Mouse (Mus musculus) gastrocnemius, adult 2 months (tissue): ENCODE measurements around the gene Agap1. TPM values are rescaled to one million over a fixed set of nuclear protein-coding genes. Genes with fewer than 3 reads are reported as not detected.

Experiments used
- DNase-seq: peaks from one replicate; pipeline ENCODE4 v3.0.0; 2022
- H3K27ac ChIP-seq: fragments of 200-600 bp; 2 replicates; pipeline ENCODE4 v1.8.1; 2022; ENCODE audit warnings: mild to moderate bottlenecking
- H3K4me3 ChIP-seq: fragments of 200-600 bp; 2 replicates; pipeline ENCODE4 v1.8.1; 2022; ENCODE audit warnings: mild to moderate bottlenecking, moderate library complexity
- CTCF ChIP-seq: fragments of 200-600 bp; IDR thresholded peaks from 2 replicates; pipeline ENCODE4 v1.8.1; 2022; ENCODE audit warnings: antibody characterized with exemption, mild to moderate bottlenecking, moderate library complexity
- intact Hi-C: fragments of 180-260 bp; cut with DNase I; formaldehyde crosslinking; loops from one replicate; pipeline ENCODE4 v1.15.1; 2025
- total RNA-seq, 2 experiments: library from RNA; stranded (reverse); gene quantifications; 2 replicates each; pipeline ENCODE4 v1.2.3; 2021

The Agap1 gene
- total RNA-seq, 2 experiments from 2014 or later = 22.8 to 24.2 TPM

- TF ChIP-seq CTCF = peak; percentile 41
- peak; percentile 55 for DNase-seq
Observed at GRCm38 (mm10) chr1:89831095-89831494, 376.5 kb downstream of the Agap1 start.

DNA sequence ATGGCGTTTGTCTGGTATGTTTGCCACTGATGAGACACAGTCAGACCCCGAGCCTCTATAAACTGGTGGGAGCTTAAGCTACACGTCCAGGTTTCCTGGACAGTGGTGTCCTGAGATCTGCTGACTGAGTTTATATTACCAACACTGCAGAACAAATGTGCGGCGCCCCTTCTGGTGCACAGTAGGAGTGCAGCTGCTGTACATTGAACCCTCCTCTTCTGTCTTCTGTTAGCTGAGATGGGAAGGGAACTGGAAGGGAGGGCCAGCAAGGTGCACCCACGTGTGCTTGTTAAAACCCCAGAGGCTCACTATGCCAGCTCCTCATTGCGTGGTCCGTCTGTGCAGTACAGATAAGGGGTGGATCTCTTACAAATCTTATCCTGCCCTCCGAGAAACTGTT, 389.5 kb downstream of the Agap1 start:
- intact Hi-C loops = no loop called here
- H3K27ac ChIP-seq = no peak overlapping the region
- H3K4me3 ChIP-seq = no peak overlapping the region
- TF ChIP-seq CTCF = peak; percentile 14; the same call in 1 of the 2 replicates
- no peak for DNase-seq

More at GRCm38 (mm10) chr1:89831095-89831494, 376.5 kb downstream of the Agap1 start:
- intact Hi-C loops = no loop called here
- Histone ChIP-seq H3K27ac (no peak overlapping the region), H3K4me3 (no peak overlapping the region)

DNA sequence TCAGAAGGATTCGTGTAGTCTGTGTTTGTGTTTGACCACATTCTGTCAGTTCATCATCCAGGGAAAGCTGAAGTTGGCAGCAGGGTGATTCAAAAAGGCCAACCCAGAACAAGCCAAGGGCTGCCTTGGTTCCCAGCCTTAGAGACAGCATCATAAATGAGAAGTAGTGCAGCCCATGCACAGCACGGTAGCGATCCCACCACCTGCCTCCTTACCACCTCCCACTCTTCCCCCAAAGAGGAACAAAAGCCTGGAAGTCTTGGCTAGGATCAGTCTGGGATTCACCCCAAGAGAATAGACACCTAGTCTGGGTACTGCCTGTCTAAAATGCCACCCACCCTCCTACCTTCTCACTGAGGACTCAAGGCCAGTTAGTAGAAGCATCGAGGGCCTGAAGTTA, 390.9 kb downstream of the Agap1 start:
- intact Hi-C loops = no loop called here
- no peak for TF ChIP-seq CTCF

DNA sequence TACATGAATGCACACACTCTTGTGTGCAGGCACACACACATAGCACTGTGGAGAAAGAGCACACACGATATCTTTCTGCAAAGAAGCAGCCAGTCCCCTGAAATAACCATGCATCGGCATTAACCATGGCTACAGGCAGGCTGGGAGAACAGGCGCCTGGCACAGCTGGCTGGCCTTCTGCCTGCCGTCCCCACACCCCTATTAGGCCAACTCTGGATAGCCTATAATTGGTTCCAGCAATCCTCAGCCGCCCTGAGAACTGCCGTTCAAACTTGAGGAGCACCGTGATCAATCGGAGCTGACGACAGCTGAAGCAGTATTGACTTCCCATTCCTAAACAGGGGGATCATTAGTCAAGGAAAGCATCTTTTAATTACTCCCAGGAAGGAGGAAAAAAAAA, 391.5 kb downstream of the Agap1 start:
- no peak overlapping the region for H3K4me3 ChIP-seq
- intact Hi-C loops = no loop called here
- peak; percentile 48 for DNase-seq
- TF ChIP-seq CTCF = no peak
- no peak overlapping the region for H3K27ac ChIP-seq

More for the DNA sequence above, 390.9 kb downstream of the Agap1 start:
- DNase-seq = no peak
- H3K27ac ChIP-seq = no peak overlapping the region
- no peak overlapping the region for H3K4me3 ChIP-seq

DNA sequence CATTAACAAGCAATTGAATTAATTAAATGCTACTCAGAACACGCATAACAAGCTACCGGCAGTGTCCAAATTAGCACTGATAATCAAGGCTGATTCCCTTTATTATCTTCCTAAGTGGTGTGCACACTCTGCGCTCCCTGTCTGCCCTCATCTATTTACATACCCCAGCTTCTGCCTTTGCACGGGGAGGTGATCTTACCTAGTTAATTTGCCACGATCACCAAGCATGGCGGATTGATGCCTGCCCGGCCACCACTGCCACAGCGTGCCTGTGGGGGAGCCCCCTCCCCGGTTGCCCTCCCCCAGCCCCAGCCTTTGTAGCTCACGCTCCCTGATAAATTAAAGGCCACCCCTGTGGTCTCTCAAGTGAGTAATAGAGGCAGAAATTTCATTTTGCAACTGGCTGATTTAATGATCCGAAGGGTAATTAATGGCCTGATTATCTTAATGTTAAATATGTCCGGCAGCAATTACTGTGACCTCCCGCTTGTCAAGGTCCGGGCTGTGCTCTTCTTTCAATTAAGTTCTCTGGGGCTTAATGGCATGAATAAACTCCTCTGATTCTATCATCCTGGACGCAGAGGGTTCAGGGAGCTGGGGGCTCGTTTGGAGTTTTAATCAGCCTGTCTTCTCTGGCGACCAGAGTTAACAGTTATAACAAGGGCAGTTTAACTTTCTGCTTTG, 393.9 kb downstream of the Agap1 start:
- Histone ChIP-seq H3K4me3 (no peak overlapping the region), H3K27ac (no peak overlapping the region)
- DNase-seq = no peak
- no peak for TF ChIP-seq CTCF
- intact Hi-C loops = no loop called here

GRCm38 (mm10) chr1:89849151-89849860, 394.7 kb downstream of the Agap1 start:
- no peak for TF ChIP-seq CTCF
- H3K4me3 ChIP-seq = no peak overlapping the region
- intact Hi-C loops = no loop called here

DNA sequence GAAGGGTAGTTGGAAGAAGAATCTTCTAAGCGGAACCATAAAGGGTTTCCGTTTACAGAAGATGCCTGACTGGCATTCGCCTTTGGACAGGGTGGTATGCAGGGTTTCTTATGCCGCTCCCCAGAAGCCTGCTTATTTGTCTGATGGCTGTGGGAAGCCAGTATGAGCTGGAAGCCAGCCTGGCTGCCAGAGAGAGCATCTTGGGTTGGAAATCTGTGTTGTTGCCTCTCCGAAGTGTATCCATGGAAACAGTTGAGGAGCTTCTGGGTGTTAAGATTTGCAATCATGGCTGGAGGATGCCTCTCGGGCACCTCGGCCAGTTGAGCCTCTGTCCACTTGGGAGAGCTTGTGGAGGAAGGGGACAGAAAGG, 395.2 kb downstream of the Agap1 start:
- DNase-seq = no peak
- TF ChIP-seq CTCF = no peak
- intact Hi-C loops = no loop called here
- Histone ChIP-seq H3K27ac (no peak overlapping the region), H3K4me3 (no peak overlapping the region)

More at GRCm38 (mm10) chr1:89849151-89849860, 394.7 kb downstream of the Agap1 start:
- DNase-seq = no peak
- H3K27ac ChIP-seq = no peak overlapping the region

DNA sequence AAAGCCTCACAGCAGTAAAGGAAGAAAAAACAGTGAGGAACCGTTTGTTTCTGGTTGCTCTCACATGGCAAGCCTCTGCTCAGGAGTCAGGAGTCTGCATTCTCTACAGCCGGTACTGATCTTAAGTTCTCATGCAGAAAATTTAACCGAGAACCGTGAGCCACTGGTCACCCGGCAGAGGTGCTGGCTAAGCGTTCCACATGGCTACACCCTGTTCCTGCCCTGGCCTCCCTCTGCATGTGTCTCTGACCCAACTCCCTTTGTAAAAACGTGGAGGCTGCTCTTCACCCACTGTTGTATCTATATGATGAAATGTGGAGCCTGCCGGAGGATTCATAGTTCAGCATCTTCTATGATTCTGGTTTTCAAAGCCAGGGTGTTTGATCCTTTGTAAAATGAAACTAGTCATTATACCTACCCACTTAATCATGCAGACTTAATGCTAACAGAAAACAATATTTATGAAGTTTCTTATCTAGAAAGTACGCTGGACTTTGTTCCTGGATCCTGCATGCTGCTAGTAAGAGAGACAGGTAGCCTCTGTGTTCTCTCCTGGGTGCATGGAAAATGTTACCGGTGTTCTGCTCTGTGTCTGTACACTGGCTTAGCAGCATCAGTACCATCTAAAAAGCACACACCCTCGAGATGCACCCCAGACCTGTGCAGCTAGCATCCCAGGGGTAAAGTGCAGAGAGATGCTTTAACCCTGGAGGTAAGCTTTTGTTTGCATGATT, 396.2 kb downstream of the Agap1 start:
- TF ChIP-seq CTCF = no peak
- DNase-seq = no peak
- Histone ChIP-seq H3K27ac (no peak overlapping the region), H3K4me3 (no peak overlapping the region)
- intact Hi-C loops = no loop called here

DNA sequence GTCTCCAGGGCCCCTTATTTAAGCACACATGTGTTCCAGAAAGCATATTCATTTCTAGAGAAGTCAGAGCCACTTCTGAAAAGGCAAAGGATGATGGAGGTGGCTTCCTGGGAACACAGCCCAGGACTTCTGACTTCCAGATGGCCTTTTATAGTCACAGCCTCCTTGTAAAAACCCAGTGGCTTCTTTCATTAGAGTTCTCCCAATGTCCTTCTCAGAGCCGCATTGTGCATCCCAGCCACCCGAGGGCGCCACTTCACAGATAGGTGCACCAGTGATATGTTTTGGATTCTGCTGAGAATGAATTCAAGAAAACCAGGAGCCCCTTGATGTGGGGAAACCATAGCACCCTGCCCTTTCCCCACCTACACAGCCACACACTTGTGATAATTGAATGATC, 404.6 kb downstream of the Agap1 start:
- Histone ChIP-seq H3K27ac (no peak overlapping the region), H3K4me3 (no peak overlapping the region)
- TF ChIP-seq CTCF = peak; percentile 73
- intact Hi-C loops = no loop called here
- DNase-seq = peak; percentile 65

DNA sequence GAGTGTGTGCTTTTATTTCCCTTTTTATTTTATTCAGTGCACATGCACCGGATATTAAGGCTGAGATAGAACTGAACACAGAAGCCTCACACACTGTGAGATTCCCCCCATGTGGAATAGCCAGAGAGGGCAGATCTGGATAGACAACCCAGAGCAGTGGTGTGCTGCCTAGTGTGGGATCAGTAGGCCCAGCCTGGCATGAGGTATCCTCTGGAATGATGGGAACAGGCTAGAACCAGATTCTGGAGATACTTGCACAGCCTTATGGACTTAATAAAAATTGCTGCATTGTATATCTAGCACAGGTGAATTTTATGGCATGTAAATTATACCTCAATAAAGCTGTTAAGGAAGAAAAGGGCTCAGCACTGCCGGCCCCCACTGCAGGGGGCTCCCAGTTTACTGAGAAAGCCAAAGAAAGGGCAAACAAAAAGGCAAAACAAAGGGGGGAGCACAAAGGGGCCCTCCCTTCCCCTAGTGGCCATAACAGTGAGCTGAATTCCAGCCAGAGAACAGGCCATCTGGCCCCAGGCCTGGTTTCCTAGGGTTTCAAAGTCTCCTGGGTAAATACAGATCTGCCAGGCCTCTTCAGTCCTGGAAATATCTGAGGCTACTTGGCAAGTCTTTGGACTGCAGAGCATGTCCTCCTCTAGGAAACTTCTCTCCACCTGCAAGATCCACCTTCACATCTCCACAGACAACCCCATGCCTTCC, 405.6 kb downstream of the Agap1 start:
- Histone ChIP-seq H3K27ac (peak overlapping the region; percentile 63), H3K4me3 (no peak overlapping the region)
- intact Hi-C loops = loop anchor here (5.0 kb wide), 1 partner anchor 82 kb away; no protein-coding TSS in a partner anchor
- TF ChIP-seq CTCF = peak; percentile 60
- DNase-seq = peak; percentile 83

DNA sequence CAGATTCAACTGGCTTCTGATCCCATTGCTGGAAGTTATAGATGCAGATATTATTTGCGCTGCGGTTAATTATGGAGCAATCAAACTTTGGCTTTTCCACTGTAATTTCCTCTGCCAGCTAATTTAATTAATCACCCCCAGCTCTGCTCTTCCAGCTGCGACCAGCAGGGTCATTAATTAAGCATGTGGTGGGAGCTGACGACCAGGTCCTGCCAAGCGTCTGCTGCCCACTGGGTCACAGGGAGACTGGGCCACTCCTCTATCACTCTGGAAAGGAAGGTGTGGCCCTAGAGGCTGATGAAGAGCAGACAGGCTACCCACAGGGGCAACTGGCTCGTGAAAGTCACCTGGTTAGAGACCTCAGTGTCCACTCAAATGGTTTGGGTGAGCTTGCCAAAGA, 411.2 kb downstream of the Agap1 start:
- H3K4me3 ChIP-seq = no peak overlapping the region
- intact Hi-C loops = no loop called here
- no peak for TF ChIP-seq CTCF
- DNase-seq = no peak
- H3K27ac ChIP-seq = no peak overlapping the region

- intact Hi-C loops = no loop called here
- no peak for DNase-seq
- Histone ChIP-seq H3K27ac (no peak overlapping the region), H3K4me3 (no peak overlapping the region)
- TF ChIP-seq CTCF = no peak
Observed at GRCm38 (mm10) chr1:89867847-89868246, 413.2 kb downstream of the Agap1 start.
